ENCODE assay signal across 2 mouse cellular contexts in the genomic region with DNA sequence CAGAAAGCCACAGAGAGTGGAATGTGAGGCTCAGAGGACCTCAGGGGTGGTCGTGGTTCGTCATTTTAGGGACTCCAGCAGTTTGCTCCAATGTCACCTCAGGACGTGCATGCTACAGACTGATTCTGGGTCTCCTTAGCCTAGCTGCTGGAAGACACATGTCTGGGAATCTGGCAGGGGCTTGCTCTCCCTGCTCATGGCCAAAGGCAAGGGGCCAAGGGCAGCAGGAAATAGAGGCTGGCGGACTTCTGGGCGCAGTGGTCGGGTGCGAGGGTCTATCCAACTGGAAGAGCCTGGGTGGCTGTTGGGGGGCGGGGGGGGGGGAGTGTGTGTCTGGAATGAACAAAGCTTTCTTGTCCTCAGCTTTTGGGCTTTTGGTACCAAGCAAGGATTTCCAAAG. TPM values are rescaled to one million over a fixed set of nuclear protein-coding genes. Genes with fewer than 3 reads are reported as not detected.
"Had no signal": no experiment of that assay in that cellular context is flagged by ENCODE, and none has a peak within 500 bp of the region (broad histone marks: within the 10 kb centered on the region; RNA-seq: fewer than 3 reads in every experiment).

No protein-coding gene starts in this region.

RNA-seq across cellular contexts. Expression of a gene that starts 6.1 kb away (rescaled TPM):
- total RNA-seq: hematopoietic stem cell, adult 5-6 weeks had no signal
- polyA plus RNA-seq: inflammation-experienced regulatory T-cells, adult 6 months had no signal
